Comparison of ENCODE assay signal across 8 mouse cellular contexts in genomic region chr7:30973501-30974289, GRCm38 (mm10). TPM values are rescaled to one million over a fixed set of nuclear protein-coding genes. Genes with fewer than 3 reads are reported as not detected.
A peak's percentile ranks its signal among the peaks of the same experiment; 100 is the strongest.
DNase-seq lines count a peak whose midpoint lies in the region; ATAC-seq lines count a peak whose summit lies in the region.

Gene Fam187b (plus strand): TSS chr7:30973790.

- ATAC-seq in hematopoietic stem cell, adult 5-6 weeks (replicated peaks in 1 of 2; ENCODE audit: insufficient read depth in 1 of 2, low FRiP score in 2 of 2, low TSS enrichment in 1 of 2, low read depth in 1 of 2, poor library complexity in 2 of 2, severe bottlenecking in 2 of 2): peak; percentile 90 to 91

- DNase-seq in NIH3T3 (ENCODE audit: low read depth): peak; percentile 87
- peak; percentile 81 for DNase-seq in cerebellum, adult 8-10 months
- peak; percentile 92 for DNase-seq in forelimb bud, embryonic 11.5 days (ENCODE audit: low read depth, low spot score)
- peak; percentile 84 to 87 for DNase-seq in layer of hippocampus, postnatal 10 days (ENCODE audit: low spot score in 2 of 2)
- DNase-seq in lung, postnatal 36 days: peak; percentile 92
- peak; percentile 93 for DNase-seq in retina, embryonic 14.5 days (ENCODE audit: low spot score)
- peak; percentile 84 to 89 for DNase-seq in urinary bladder, adult 18-20 months (ENCODE audit: low spot score in 2 of 2)

RNA-seq across cellular contexts. Expression of gene Fam187b, which starts in this region (rescaled TPM):
- not detected in 2 replicates for total RNA-seq in hematopoietic stem cell, adult 5-6 weeks (2017)
- total RNA-seq in layer of hippocampus, postnatal 10 days (2021): under 1 TPM; 0.25 to 0.96 TPM

Comparison
In these comparisons a context has a peak if more than half of its experiments do, and no peak if none do; other contexts are left out.
1. Peak in every context shown above with its lines: DNase-seq and ATAC-seq.
2. Peak in ATAC-seq in hematopoietic stem cell, adult 5-6 weeks; RNA of the gene not detected or under 1 TPM.
3. Peak in DNase-seq in layer of hippocampus, postnatal 10 days; RNA of the gene not detected or under 1 TPM.